Mouse (Mus musculus): ENCODE results near the gene Kctd3. TPM values are rescaled to one million over a fixed set of nuclear protein-coding genes. Genes with fewer than 3 reads are reported as not detected.
"Not testable (repeated sequence)": the region's sequence is repeated elsewhere in the genome, so short reads cannot be mapped to it uniquely, and the experiment has no call there.

Gene Kctd3
- 100 to 1,000 TPM; 110 to 113 TPM for total RNA-seq (2021)
- long read RNA-seq, experiment 1, transcript Kctd3-201 (18 exons, 3,706 nt), result major isoform, 81 of 115 reads
- long read RNA-seq, experiment 1, partial matches to known transcripts, result 14 of 115 reads
- long read RNA-seq, experiment 1, other reads (novel, unspliced or antisense), result 16 of 115 reads
- long read RNA-seq, experiment 2, transcript Kctd3-201 (18 exons, 3,706 nt), result major isoform, 82 of 117 reads
- long read RNA-seq, experiment 2, partial matches to known transcripts, result 13 of 117 reads
- long read RNA-seq, experiment 2, other reads (novel, unspliced or antisense), result 14 of 117 reads

GRCm38 (mm10) chr1:189007239-189007979 is at the start of gene Kctd3:
Gene Kctd3 (minus strand): TSS chr1:189007841.
- intact Hi-C loops (cut with DNase I), result no loop called here
- peak; percentile 95 to 99 for DNase-seq (ENCODE audit: low spot score in 2 of 2)

- intact Hi-C loops (cut with DNase I), result no loop called here
- no peak for DNase-seq (ENCODE audit: low spot score in 2 of 2)
Observed at GRCm38 (mm10) chr1:189057425-189057824, 49.8 kb upstream of the Kctd3 start.

GRCm38 (mm10) chr1:189055933-189056332 is 48.3 kb upstream of the Kctd3 start:
- no peak for DNase-seq (ENCODE audit: low spot score in 2 of 2)
- intact Hi-C loops (cut with DNase I), result no loop called here

GRCm38 (mm10) chr1:189054941-189055551 is 47.4 kb upstream of the Kctd3 start:
- peak; percentile 34 to 66 for DNase-seq (ENCODE audit: low spot score in 2 of 2)
- intact Hi-C loops (cut with DNase I), result no loop called here

GRCm38 (mm10) chr1:189054191-189054590 is 46.5 kb upstream of the Kctd3 start:
- intact Hi-C loops (cut with DNase I), result no loop called here
- no peak for DNase-seq (ENCODE audit: low spot score in 2 of 2)

GRCm38 (mm10) chr1:189052189-189052588 is 44.5 kb upstream of the Kctd3 start:
- DNase-seq (ENCODE audit: low spot score in 2 of 2), result no peak
- intact Hi-C loops (cut with DNase I), result no loop called here

- intact Hi-C loops (cut with DNase I), result no loop called here
- no peak for DNase-seq (ENCODE audit: low spot score in 2 of 2)
Observed at GRCm38 (mm10) chr1:189050122-189050521, 42.5 kb upstream of the Kctd3 start.

- intact Hi-C loops (cut with DNase I), result loop anchor here (5.0 to 10.0 kb wide), 2 partner anchors 119 to 176 kb away; no protein-coding TSS in a partner anchor
Observed at GRCm38 (mm10) chr1:189048331-189048730, 40.7 kb upstream of the Kctd3 start.

GRCm38 (mm10) chr1:189047918-189048317 is 40.3 kb upstream of the Kctd3 start:
- intact Hi-C loops (cut with DNase I), result loop anchor here (5.0 to 10.0 kb wide), 2 partner anchors 119 to 177 kb away; no protein-coding TSS in a partner anchor

More at GRCm38 (mm10) chr1:189048331-189048730, 40.7 kb upstream of the Kctd3 start:
- peak in 1 of 2 experiments; percentile 38 for DNase-seq (ENCODE audit: low spot score in 2 of 2)

GRCm38 (mm10) chr1:189046831-189047230 is 39.2 kb upstream of the Kctd3 start:
- intact Hi-C loops (cut with DNase I), result loop anchor here (5.0 to 10.0 kb wide), 2 partner anchors 120 to 178 kb away; no protein-coding TSS in a partner anchor
- no peak for DNase-seq (ENCODE audit: low spot score in 2 of 2)

More at GRCm38 (mm10) chr1:189047918-189048317, 40.3 kb upstream of the Kctd3 start:
- no peak for DNase-seq (ENCODE audit: low spot score in 2 of 2)

- DNase-seq (ENCODE audit: low spot score in 2 of 2), result no peak
- intact Hi-C loops (cut with DNase I), result loop anchor here (5.0 to 10.0 kb wide), 2 partner anchors 121 to 178 kb away; no protein-coding TSS in a partner anchor
Observed at GRCm38 (mm10) chr1:189046301-189046700, 38.7 kb upstream of the Kctd3 start.

- intact Hi-C loops (cut with DNase I), result loop anchor here (10.0 kb wide), 1 partner anchor 184 kb away; no protein-coding TSS in a partner anchor
- no peak for DNase-seq (ENCODE audit: low spot score in 2 of 2)
Observed at GRCm38 (mm10) chr1:189041261-189041660, 33.6 kb upstream of the Kctd3 start.

GRCm38 (mm10) chr1:189039348-189039747 is 31.7 kb upstream of the Kctd3 start:
- DNase-seq (ENCODE audit: low spot score in 2 of 2), result peak; percentile 61 to 62

GRCm38 (mm10) chr1:189032817-189033216 is 25.2 kb upstream of the Kctd3 start:
- DNase-seq (ENCODE audit: low spot score in 2 of 2); intact Hi-C loops (cut with DNase I): not testable (repeated sequence)

More at GRCm38 (mm10) chr1:189039348-189039747, 31.7 kb upstream of the Kctd3 start:
- intact Hi-C loops (cut with DNase I), result no loop called here

- intact Hi-C loops (cut with DNase I), result no loop called here
- no peak for DNase-seq (ENCODE audit: low spot score in 2 of 2)
Observed at GRCm38 (mm10) chr1:189030975-189031374, 23.3 kb upstream of the Kctd3 start.

- intact Hi-C loops (cut with DNase I), result loop anchor here (2.0 to 10.0 kb wide), 3 partner anchors 314 to 947 kb away; no protein-coding TSS in a partner anchor
- DNase-seq (ENCODE audit: low spot score in 2 of 2), result peak in 1 of 2 experiments; percentile 36
Observed at GRCm38 (mm10) chr1:189028267-189028666, 20.6 kb upstream of the Kctd3 start.

- DNase-seq (ENCODE audit: low spot score in 2 of 2), result peak in 1 of 2 experiments; percentile 61
- intact Hi-C loops (cut with DNase I), result loop anchor here (2.0 to 10.0 kb wide), 4 partner anchors 315 to 948 kb away; no protein-coding TSS in a partner anchor
Observed at GRCm38 (mm10) chr1:189026885-189027284, 19.2 kb upstream of the Kctd3 start.

GRCm38 (mm10) chr1:189023701-189024080 is 16.1 kb upstream of the Kctd3 start:
- DNase-seq (ENCODE audit: low spot score in 2 of 2), result no peak
- intact Hi-C loops (cut with DNase I), result loop anchor here (5.0 to 10.0 kb wide), 2 partner anchors 859 to 951 kb away; no protein-coding TSS in a partner anchor

Measured in left cerebral cortex, postnatal 14 days (tissue).